Mouse (Mus musculus): ENCODE data around the gene Mob4.
"Not testable (repeated sequence)": the region's sequence is repeated elsewhere in the genome, so short reads cannot be mapped to it uniquely, and the experiment has no call there.

Mob4 gene

DNA sequence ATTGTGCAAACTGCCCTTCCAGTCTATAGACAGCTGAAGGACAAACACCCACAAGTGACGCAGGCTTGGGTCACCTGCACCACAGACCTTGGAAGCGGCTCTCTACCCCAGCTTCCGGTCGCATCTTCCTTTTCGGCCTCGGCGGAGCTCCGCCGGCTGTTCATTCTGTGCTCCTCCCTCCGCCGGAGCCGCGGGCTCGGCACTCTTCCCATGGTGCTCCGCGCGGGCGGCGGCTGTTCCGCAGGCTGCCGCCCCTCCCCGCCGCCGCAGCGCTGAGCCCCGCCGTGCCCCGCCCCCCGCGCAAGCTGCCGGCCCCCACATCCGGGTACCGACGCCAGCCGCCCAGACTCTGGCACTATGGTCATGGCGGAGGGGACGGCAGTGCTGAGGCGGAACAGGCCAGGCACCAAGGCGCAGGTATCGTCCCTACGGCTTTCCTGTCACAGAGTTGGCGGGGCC lies at the start of gene Mob4:
Gene Mob4 (plus strand): TSS at position 289 of the 459 bp plus-strand sequence.
- peak; percentile 87 to 93 for DNase-seq

DNA sequence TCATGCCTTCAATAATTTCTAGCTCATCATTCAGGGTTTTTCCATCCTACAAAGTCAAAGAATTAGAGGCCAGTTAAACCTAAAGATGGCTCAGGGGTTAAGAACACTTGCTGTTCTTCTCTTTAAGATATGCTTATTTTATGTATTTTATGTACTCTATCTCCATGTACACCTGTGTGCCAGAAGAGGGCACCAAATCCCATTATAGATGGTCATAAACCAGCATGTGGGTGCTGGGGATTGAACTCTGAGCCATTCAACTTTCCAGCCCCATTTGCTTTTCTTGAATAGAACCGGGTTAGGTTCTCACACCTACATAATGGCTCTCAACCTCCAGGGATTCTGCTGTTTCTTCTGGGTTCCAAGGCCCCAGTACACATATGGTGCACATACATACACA lies 48.9 kb upstream of the Mob4 start:
- no peak for DNase-seq

DNA sequence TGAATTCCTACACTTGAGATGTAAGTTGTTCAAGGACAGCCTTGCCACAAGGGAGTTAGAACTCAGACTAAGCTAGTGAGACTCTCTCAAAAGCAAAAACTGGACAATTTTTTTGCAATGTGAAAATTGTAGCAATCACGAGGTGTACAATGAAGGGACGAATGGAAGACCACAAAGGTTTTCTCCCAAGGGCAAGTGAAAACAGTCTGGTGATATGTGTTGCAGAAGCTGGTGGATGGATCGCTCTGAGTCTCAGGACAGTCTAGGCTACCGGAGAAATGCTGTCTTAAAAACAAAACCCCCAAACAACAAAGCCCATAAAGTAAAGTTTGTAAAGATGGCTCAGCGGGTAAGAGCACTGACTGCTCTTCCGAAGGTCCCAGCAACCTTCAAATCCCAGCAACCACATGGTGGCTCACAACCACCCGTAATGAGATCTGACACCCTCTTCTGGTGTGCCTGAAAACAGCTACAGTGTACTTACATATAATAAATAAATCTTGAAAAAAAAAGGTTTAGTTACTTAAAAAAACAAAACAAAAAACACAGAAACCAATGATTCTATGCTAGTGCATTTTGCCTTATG lies 45.2 kb upstream of the Mob4 start:
- no peak for DNase-seq

DNA sequence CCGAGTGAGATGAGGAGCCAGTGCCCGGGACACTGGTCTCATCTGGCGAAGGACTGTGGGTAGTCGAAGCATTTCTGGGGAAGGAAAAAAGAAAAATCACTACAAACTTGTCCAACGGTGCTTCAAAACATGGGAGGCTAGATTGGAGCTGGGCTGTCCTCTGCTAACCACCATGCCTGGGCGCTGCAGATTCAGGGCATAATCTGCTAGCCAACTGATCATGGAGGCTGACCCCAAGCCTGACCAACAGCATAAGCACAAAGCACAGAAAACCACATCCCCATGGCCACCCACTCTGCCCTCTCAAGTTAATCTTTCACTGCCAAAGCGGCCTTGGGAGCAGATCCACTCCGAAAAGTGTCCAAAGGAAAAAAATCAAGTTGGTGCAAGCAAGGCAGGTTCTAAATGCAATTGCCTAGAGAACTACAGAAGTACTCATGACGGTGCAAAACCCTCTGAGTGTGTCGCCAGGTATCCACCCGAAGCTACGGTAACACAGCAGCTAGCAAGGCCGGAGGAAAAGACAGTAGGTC lies 44.1 kb upstream of the Mob4 start:
- DNase-seq, result no peak

DNA sequence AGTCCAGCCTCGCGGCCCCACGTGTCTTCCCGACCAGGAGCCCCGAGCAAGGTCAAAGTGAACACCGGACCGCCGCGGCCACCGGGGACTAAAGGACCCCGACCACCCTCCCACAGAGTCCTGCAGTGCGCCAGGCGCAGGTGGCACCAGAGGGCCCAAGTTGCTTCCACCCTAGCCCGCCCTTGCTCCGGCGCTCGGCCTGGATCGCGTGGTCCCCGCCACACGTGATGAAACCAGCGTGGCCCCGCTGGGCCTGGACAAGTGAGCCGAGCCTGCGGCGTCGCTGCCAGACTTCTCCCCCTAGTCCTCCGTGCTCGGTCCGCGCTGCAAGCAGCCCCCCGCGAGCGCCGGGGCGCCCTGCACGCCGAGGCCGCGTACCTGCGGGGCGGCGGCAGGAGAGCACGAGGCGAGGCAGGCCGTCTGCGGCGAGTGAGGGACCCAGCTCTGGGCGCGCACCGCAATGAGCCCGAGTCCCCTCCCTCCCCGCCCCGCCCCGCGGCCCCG lies 43.6 kb upstream of the Mob4 start:
- DNase-seq, result no peak

DNA sequence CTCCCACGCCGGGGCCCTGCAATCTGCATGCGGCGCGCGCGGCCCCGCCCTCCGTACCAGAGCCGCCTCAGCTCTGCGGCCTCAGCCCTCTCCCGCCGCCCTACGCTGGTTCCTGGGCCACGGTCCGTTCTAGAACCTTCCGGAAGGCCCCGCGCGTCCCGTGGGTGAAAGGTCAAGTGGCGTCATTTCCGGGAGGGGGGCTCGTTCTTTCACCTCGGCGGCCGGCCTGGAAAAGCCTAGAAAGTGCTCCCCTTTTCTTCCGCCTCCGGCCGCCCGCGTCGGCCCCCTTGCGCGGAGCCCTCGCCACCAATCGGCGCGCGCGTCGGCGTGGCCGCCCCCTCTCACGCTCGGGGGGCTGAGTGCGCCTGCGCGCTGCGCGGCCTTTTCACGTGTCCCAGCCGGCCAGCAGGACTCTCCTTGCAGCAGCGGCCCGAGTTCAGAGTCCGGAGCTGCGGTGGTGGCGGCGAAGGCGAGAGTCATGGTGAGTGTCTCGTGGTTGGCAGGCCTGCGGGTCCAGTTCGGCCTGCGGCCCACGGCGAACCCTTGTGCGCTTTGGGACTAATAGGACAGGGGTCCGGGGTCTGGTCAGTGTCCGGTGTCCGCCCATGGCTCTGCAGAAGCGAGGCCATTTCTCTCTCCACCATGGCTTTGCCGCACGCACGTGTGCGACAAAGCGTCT lies 43.0 kb upstream of the Mob4 start, which contains the start of the genes Hspe1 and Hspd1:
Gene Hspe1 (plus strand): TSS at position 201 of the 679 bp plus-strand sequence.
Gene Hspd1 (minus strand): TSS at position 312 of the 679 bp plus-strand sequence.
- peak; percentile 98 for DNase-seq

DNA sequence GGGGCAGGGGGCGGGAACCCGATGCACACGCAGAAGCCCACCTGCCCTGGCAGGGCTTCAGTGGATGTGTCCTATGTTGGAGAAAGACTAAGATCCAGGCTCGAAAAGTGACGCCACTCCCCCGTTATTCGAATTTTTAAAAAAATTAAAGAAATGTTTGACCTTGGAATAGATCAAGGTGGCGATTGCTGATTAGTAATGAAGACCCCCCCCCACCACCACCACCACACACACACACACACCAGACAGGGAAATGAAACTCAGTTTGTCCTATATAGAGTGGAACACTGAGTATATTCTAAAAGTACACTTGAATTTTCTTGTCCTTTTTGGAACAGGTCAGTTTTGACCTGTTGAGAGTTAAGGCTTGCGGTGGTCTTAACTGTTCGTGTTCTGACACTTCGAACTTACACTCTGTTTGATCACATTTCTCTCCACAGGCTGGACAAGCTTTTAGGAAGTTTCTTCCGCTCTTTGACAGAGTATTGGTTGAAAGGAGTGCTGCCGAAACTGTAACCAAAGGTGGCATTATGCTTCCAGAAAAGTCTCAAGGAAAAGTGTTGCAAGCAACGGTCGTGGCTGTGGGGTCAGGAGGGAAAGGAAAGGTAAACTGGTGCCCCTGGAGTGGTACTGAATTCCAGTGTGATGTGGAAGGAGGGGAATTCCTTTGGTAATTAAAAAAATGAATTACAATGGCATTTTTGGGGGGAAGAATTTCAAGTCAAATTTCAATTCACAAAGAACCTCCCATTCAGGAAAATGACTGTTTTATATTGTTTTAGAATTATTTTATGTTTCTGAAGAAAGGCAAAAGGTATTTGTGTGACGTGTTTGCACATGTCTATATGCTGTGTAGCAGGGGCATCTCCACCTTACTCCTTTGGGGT lies 42.2 kb upstream of the Mob4 start:
- no peak for DNase-seq

DNA sequence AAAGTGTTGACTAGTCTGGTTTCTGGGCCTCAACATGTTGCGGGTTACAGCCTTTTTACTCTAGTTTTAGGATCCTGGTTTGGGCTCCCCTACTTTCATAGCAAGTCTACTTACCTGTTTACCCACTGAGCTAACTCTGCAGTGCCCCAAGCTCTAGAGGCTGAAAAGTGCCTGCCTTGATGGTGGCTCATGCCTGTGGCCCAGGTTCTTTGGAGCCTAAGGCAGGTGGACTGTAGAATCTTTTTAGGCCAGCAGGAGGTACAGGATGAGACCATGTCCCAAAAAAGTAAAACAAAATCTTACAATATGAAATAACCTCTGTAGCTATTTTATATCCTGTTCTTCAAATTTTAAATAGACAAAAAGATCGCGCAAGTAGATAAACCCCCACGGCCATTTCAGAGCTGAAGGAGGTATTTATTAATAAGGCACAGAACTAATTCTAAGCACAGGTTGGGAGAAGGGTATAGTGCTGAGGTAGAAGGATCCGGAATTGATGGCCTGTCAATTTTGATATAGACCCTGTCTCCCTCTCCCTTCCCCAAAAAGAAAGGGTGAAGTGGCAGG lies 41.5 kb upstream of the Mob4 start:
- DNase-seq, result no peak

DNA sequence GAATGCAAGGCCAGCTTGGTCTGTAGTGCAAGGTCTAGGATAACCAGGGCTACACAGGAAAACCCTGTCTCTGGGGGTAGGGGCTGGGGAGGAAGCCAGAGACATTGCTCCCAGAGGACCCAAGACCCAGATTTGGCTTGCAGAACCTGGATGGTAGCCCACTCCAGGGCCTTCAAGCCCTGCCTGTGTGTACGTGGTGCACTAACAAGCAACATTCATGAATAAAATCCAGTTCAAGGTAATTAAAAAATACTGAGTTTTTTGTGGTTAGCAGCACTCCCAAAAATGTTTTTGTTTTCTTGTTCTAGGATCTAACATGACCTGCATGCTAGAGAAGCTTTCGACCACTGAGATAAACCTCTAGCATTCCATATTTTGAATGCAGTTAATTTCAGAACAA lies 39.0 kb upstream of the Mob4 start:
- DNase-seq, result no peak

DNA sequence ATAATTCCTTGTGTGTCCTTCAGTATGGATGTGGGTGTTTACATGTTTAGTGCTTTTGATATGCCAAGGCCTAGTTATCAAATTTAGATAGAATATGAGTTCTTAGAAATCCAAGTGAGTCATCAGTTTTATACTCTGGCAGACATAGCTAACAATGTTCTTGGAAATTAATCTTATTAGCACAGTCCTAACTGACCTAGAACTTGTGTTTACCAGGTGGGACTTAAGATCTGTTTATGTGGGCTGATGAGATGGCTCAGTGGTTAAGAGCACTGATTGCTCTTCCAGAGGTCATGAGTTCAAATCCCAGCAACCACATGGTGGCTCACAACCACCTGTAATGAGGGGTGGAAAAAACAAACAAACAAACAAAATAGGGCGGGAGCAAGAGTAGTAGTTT lies 38.6 kb upstream of the Mob4 start:
- DNase-seq, result no peak

DNA sequence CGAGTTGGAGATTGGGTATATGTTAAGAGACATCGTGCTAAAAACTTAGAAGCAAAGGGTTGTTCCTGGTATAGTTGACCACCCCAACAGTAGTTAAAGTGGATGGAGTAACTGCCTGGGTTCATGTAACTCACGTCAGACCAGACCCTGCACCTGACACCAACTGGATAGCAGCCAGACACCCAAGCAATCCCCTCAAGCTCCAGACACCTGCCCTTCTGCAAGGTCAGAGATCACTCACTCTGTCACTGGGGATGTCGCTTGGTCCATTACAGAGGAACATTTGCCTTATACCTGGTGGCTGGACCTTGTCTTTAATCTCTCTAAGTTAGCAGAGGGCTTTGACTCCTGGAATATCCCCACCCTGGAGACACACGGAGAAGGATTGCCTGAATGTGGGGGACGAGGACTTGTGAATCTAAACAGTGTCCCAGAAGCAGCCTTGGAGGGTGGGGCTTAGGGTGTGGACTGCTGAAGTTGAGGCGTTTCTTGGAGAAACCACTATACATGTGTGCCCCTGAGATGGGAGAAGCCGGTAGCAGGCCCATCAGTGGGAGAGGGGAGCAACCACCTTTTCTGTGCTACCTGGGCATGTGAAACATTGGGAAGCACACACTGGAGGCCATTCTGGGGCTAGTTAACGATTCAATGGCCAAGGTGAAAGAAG lies 24.0 kb upstream of the Mob4 start:
- DNase-seq, result no peak

DNA sequence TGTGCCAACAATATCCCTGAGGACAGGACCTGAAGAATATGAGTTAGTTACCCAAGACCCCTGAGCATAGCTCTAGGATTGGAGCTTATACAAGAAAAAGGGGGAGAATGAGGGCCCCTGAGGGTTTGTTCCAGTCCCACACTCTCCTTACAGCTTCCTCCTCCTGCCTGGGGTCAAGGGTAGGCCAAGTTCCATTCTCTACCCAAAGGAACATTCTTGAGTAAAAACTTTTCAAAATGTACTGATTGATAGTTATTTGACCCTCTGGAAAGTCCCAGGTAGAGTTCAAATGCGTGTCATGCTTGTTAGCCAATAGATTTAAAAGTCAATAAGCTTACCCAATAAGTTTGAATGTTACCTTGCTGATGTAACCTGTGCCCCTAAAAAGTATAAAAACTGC lies 23.4 kb upstream of the Mob4 start:
- DNase-seq, result no peak

DNA sequence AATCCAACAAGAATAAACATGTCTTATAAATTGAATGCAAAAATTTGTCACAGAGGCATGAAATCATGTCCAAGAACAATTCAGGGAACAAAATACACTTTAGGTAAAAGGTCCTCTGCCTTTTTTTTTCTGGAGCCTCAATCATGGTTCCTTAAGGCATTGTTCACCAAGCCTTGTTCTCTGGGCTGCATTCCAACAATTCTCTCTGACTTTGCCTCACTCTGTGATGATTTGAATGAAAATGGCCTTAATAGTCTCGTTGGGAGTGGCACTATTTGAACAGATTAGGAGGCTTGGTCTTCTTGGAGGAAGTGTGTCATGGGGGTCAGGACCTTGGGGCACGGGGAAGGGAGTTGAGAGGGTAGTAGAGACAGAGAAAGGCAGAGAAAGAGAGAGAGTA lies 22.6 kb upstream of the Mob4 start:
- no peak for DNase-seq

DNA sequence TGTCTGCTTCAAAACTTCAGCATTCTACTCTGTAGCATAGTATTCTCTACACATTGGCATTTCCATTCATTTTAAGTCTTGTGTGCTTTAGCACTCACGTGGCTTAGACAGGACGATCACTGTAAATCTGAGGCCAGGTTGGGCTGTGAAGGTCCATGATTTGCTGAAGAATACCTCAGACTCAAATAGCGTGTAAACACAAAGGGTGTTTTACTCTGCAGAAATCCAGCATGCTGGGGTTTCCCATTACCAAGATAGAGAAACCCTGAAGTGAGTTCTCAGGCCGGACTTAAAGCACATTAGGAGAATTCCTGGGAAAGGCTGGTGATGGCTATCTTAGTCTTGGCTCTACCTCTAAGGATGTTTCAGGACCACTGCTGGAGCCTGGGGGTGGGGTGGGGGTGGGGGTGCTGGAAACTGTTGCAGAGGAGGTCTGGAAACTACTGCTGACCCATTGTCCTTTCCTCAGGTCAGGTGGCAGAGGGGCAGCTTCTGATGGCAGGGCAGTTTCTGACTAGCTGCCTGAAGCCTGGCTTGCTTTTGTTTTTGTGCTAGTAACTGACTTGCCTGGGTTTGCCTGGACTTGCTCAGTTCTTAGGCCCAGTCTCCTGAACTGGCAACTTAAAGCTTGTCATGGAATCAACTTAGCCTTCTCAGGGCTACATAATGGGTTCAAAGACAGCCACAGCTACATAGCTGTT lies 21.8 kb upstream of the Mob4 start:
- DNase-seq, result no peak

DNA sequence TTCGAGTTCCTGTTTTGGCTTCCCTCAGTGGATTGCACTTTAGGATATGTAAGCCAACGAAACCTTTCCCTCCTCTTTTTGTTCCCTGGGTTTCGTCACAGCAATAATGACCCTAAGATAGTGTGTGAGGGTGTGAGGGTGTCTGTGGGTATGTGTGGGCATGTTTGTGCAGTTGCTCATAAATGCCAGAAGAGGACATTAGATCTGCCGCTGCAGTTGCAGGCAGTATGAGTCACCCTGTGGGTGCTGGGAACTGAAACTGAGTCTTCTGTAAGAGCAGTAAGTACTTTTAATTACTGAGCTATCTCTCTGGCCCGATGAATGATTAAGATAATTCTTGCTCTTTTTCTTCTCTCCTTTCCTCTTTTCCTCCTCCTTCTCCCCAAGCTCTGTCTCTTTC lies 8.0 kb upstream of the Mob4 start:
- no peak for DNase-seq

DNA sequence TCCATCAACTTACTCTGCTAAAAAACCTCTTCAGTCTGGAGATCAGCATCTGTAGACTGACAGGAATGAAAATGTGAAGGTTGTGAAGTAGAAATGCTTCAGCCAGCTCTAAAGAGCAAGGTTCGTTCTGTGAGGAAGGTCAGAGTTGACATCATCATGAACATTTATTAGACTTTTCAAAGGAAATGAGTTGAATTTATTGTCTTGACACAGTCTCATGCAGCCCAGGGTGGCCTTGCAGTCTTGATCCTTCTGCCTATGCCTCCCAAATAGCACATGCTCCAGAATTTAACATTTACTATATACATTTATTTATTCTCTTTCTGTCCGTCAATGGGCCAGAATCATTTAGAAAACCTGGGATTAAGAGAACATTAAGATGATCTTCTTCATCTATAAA lies 7.5 kb upstream of the Mob4 start:
- DNase-seq, result no peak

DNA sequence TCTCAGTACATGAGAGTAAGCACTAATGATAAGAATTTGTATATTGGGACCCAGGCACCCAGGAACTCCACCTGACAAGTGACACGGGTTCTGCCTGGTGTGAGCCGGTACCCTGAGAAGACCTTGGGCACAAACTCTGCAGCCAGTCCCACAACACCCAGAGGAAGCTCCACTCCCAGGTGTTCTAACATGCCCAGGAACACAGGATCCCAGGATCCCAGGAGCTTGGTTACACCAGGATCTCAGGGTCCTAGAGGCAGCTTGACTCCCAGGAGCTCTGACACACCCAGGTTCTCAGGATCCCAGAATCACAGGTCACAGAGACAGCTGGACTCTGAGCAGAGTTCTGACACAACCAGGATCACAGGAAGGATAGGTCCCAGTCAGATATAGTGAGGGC lies 6.9 kb upstream of the Mob4 start:
- DNase-seq, result not testable (repeated sequence)

DNA sequence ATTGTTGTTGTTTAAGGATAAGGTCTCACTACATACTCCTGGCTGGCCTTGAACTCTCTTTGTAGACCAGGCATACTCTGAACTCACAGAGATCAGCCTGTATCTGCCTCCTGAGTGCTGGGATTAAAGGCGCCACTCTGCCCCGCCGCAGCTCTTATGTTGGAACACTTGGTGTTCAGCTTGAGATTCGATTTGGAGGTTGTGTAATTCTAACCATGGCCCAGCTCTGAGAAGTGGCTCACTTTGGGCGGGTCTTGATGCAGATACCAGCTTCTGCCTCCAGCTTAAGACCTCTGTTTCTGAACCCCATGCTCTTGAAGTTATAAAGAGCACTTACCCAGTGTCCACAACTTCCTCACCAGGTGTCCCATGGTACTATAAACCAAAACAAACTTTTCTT lies 1.3 kb upstream of the Mob4 start:
- DNase-seq, result no peak

DNA sequence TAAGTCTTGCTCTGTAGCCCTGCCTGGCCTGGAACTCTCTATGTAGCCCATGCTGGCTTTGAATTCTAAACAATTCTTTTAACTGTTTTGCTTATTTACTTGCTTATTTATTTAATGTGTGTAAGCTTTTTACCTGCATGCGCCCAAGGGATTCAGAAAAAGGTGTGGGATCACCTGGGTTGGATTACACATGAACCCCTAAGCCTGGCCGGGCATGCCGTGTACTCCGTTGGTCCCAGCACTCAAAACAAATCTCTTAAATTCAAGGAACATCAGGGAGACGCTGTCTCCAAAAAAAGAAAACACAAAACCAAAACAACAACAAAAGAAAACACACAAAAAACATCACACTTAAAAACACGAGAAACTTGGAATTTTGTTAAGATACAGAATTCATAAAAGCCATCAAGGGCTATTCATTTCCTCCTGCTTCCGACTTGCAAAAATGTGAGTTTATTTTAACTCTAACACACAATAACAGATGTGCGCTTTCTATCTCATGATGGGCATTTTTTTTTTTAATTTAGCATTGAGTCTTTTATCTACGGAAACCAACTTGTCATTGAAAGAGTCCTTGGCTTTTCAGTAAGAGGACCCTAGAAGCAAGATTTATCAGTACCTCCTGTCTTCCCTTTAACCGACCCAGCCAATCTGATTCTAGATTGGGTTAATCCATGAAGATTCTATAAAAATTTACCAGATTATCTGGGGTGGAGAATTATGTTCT lies 678 bp upstream of the Mob4 start:
- no peak for DNase-seq

DNA sequence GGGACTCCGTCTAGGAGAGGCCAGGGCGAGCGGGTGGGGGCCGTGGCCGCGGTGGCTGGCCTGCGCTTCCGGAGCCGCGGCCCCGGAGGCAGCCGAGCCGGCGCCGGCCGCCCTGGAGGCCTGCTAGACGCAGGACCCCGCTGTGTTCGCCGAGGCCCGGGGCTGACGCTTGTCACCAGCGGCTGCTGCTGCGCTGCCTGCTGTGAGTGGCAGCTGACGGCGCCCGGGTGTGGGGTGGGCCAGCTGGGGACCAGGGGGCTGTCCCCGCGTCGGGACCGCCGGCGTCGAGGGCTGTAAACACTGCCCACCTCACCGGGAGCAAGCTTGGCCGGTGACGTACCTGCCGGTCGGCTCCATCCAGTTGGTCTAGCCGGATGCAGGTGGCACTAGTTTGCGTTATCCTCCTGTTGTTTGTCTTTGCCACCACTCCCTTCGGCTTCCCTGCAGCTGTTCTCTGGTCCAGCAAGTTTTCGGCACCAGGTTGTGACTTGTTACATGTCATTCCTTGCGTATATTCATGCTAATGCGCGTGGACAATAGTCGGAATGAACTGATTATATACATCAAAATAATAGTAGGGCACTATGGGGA lies 488 bp downstream of the Mob4 start:
- DNase-seq, result no peak

DNA sequence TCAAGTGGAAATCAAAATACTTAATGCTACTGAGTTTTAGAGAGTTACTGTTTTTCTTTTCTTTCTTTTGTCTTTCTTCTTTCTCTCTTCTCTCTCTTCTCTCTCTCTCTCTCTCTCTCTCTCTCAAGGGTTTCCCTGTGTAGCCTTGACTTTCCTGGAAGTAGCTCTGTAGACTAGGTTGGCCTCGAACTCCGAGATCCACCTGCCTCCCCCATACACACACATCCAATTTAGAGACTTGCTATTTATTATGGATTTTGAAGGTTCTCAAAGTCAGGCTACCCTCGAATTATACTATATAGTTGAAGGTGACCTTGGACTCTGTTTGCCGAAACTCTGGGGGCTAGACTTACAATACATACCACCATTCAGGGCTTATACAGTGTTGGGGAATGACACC lies 1.3 kb downstream of the Mob4 start:
- DNase-seq, result no peak
